Mouse (Mus musculus) mature B cell (primary cell): ENCODE data around the gene Gabarapl1.
"Not testable (repeated sequence)": the region's sequence is repeated elsewhere in the genome, so short reads cannot be mapped to it uniquely, and the experiment has no call there.

Source experiments
- in situ Hi-C: fragments of 300-500 bp; cut with MboI; formaldehyde crosslinking; loops from 2 replicates; pipeline ENCODE4 v1.14.3; 2019

Gabarapl1 gene

DNA sequence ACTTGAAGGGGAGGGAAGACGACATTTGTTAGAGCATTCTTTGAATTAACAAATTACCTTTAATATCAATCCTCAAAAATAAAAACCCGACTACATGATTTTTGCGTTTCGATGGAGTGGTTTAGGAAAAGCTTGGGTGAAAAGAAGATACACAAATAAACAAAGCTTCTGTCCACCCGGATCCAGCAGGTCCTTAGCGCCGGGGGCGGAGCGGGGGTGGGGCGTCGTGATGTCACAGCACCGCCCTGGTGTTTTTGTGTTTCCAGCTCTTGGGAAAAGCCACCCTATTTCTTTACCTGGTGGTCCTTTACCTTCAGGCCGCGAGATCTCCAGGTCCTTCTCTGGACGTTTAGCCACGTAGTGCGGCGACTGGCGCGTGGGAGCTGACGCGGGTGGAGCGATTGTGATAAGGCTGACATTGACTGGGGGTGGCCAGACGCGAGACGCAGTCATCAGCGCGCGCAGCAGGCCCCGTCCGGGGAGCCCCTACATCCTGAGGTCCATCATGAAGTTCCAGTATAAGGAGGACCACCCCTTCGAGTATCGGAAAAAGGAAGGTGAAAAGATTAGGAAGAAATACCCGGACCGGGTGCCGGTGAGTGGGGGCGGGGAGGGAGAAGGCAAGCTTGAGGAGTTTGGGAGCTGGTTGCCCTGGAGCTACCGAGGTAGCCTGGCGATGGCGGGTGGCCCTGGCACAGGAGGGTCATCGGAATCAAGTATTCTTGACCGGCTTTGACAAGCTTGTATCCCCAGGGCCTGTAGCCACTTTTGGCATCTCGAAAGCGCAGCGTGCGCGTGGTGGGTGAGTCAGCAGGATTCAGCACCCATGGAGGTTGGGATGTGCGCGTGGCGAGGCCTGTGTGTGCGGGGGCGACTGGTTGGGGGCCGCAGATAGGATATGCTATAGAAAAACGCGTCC, at the start of gene Gabarapl1:
TSS of gene Gabarapl1 (plus strand) at position 219 of the 919 bp plus-strand sequence.
- in situ Hi-C loops: no loop called here

GRCm38 (mm10) chr6:129494924-129495323, 38.0 kb upstream of the Gabarapl1 start:
- in situ Hi-C loops: no loop called here

DNA sequence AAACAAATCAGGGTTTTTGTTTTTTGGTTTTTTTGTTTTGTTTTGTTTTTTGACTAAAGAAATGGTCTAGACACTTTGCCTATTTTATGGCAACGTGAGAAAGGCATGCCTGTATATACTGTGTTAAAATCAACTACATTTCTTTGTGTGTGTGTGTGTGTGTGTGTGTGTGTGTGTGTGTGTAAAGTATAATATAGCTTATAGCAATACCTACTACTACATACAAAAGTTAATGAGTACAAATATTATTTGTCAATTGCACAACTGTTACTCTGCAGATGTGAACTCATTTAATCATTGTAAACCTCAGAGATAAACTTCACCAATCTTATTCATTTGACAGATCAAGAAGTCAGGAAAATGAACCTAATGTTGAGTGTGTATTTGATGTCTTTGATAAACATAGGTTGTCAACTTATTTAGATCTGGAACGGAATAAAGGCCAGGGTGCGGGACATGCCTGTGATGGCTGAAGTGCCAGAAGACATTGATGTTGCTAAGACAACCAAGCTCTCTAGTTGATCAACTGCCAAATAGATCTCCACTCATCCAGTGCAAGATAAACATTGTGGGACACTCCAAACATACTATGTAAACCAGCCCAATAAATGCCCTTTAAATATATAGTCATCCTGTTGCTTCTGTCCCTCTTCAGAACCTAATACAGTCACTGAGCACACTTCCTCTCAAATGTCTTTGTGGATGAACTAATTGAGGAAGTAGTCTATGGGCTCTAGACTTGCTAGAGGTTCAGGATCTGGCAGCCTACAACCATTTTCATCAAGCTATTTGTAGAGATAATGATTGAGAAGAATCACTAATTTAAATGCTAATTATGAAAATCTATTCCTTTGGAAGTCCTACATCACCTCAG, 35.4 kb upstream of the Gabarapl1 start:
- in situ Hi-C loops: no loop called here

DNA sequence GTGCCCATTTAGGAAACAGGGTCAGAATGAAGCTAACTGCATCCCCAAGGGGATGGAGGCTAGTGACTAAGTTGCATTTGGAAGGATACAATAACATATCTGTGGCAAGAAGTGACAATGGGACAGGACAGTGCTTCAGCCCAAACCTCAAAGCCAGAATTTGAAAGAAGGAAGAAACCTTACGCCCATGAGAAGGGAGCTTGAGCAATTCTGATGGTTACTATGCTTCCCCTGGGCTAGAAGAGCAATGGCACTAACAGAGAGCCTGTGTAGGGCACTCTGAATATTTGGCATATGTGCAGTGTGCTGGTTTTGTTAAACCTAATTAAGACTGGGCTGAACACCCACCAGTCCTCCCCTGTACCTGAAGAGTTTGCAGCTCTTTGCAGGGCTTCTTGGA, 33.4 kb upstream of the Gabarapl1 start:
- in situ Hi-C loops: not testable (repeated sequence)

DNA sequence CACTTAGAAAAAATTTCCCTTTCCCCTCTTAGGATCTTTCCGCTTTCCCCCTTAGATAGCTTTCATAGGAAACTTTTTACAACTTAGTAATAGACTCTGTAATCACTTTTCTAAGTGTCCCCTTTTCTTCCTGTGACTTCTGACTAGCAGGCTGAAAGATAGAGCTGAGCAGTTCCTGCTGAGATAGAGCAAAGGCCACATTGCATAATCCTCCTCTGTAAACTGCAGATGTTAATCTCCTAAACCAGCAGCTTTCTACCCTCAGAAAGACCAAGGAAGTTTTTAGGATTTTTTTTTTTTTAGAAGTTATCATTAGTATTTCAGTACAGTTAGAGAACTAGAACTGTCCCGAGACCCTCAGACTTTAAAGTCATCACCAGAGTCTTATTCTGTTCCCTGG, 29.5 kb upstream of the Gabarapl1 start:
- in situ Hi-C loops: no loop called here

- in situ Hi-C loops: no loop called here
These were observed 25.9 kb upstream of the Gabarapl1 start, which contains the start of gene Olr1 for GRCm38 (mm10) chr6:129507024-129507423. Gene Olr1 (minus strand): TSS chr6:129507165.

GRCm38 (mm10) chr6:129510120-129510911, 22.6 kb upstream of the Gabarapl1 start:
- in situ Hi-C loops: no loop called here

DNA sequence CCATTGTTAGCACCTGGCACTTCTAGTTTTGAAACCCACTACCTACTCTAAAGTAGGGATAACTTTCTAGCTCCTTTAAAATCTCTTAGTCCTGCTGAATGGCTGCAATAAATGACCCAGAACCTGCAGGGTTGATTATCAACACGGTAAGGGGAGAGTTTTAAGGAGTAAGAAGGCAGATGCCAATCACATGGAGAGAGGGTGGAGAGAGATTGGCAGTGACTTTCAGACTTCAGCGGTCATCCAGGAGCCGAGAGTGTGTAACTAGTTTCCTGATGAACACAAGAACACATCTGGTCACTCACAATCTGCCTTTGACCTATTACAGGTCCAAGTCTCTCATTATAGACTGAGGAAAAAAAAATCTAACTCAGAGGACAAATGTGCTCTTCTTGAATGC, 20.6 kb upstream of the Gabarapl1 start, which contains the start of gene Tmem52b:
TSS of gene Tmem52b (plus strand) at position 189 of the 400 bp plus-strand sequence.
- in situ Hi-C loops: no loop called here

DNA sequence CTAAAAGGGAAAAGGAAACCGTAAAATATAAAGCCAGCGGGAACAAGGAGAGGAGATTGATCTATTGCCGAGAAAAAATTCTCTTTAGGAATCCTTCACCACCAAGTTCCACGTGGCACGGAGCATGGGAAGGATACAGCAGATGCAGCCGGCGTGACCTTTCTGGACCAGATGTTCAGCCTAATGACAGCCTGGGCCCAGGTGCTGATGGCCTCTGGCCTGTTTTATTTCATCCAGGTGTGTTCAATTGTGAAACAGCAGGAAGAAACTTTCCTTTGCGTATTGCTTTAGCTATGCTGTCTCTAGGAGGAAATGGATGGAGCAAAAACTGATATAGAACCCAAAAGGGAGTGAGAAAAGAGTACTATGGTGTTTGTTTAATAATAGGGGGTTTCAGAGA, 20.1 kb upstream of the Gabarapl1 start:
- in situ Hi-C loops: no loop called here

- in situ Hi-C loops: no loop called here
These were observed 19.6 kb upstream of the Gabarapl1 start for GRCm38 (mm10) chr6:129513409-129513808.

DNA sequence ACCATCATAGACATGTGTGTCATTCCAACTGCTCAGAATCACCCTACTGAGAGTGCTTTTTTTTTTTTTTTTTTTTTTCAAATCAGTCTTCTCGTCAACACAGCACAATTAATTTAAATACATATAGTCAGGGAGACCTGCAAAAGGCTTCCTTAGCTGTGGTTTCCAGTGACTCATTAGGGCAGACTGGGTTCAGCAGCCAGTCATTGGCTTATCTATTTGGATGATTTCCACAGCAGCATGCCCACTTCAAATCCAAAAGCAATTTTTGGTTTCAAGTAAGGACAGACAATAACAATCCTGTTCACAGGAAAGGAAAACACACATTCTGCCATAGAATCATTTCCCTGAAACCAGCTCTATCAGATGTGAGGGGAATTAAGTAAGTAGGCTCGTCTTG, 18.6 kb upstream of the Gabarapl1 start:
- in situ Hi-C loops: no loop called here

GRCm38 (mm10) chr6:129515068-129515467, 17.9 kb upstream of the Gabarapl1 start:
- in situ Hi-C loops: no loop called here

- in situ Hi-C loops: no loop called here
These were observed 16.6 kb upstream of the Gabarapl1 start for GRCm38 (mm10) chr6:129516388-129516787.

DNA sequence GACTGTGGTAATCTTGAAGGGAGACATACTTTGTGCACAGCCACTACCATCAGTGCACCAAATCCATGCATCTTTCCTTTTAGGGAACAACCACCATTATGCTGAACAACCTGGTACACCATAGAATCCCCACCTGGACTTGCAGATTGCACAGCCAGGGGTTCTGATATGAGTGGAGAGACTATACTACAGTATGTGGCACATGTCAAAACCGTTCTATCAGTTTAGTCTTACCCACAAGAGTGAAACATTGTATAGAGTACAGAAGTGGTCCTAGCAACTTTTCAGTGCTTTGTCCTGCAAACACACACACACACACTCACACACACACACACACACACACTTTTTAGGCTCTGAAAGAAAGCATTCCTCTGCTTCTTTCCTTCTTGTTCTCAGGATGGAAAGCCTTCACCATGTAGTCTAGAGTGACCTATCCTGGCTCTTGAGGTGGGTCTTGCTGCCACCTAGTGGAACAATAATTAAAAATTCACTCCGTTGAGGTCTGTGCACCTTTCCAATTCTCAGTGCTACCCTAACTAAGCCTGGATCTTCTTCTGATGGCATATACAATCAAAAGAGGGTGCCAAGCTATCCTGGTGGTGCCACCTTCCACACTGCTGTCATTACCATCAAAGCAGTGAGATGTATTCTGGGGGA, 15.1 kb upstream of the Gabarapl1 start:
- in situ Hi-C loops: no loop called here

GRCm38 (mm10) chr6:129526069-129526468, 6.9 kb upstream of the Gabarapl1 start:
- in situ Hi-C loops: loop anchor here (10.0 kb wide), 1 partner anchor 141 kb away; the partner anchor contains the start of gene Clec12b

GRCm38 (mm10) chr6:129527416-129527815, 5.5 kb upstream of the Gabarapl1 start:
- in situ Hi-C loops: loop anchor here (10.0 kb wide), 1 partner anchor 143 kb away; the partner anchor contains the start of gene Clec12b

DNA sequence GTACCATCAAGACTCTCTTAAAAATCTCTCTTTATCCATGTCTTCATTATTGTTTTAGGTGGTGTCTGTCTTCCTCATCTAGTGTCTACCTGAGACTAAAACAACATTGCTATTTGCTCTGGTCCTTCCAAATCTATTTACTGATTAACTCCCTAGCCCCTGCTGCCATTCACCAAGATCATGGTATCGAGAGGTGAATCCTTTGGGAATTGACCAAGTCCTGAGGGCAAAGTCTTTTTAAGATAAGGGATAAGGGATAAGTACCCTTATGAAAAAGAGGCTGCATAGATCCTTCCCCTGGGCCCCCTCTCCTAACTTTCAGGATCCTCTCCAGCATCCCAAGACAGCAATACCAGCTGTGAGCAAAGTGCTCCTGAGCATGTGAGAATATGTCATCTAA, 3.4 kb upstream of the Gabarapl1 start:
- in situ Hi-C loops: loop anchor here (10.0 kb wide), 1 partner anchor 145 kb away; the partner anchor contains the start of gene Clec12b

- in situ Hi-C loops: no loop called here
These were observed 2.7 kb upstream of the Gabarapl1 start for GRCm38 (mm10) chr6:129530261-129530660.

- in situ Hi-C loops: no loop called here
These were observed 411 bp upstream of the Gabarapl1 start for GRCm38 (mm10) chr6:129532556-129532941.

GRCm38 (mm10) chr6:129534057-129534456, 1.1 kb downstream of the Gabarapl1 start:
- in situ Hi-C loops: no loop called here
